ENCODE assay signal across 19 mouse cellular contexts in genomic region chr1:90903211-90903945, GRCm38 (mm10). TPM values are rescaled to one million over a fixed set of nuclear protein-coding genes. Genes with fewer than 3 reads are reported as not detected.
DNase-seq lines count a peak whose midpoint lies in the region; ATAC-seq and TF ChIP-seq lines count a peak whose summit lies in the region.
"Had no signal": no experiment of that assay in that cellular context is flagged by ENCODE, and none has a peak within 500 bp of the region (broad histone marks: within the 10 kb centered on the region; RNA-seq: fewer than 3 reads in every experiment).

No protein-coding gene starts in this region.

- no peak for TF ChIP-seq CTCF in left cerebral cortex, adult 2 months (IDR thresholded peaks at IDR 0.05)
- no peak for TF ChIP-seq CTCF in embryonic fibroblast, embryonic 13.5 days (IDR thresholded peaks at IDR 0.05; ENCODE audit: borderline replicate concordance, insufficient read depth, low read length)
- no peak for TF ChIP-seq CTCF in olfactory bulb, adult 2 months (IDR thresholded peaks at IDR 0.05; ENCODE audit: insufficient read depth, low read depth, low read length)

- intact Hi-C loops in left cerebral cortex, adult 2 months (cut with DNase I), result loop anchor here (5.0 kb wide), 1 partner anchor 251 kb away; no protein-coding TSS in a partner anchor
- intact Hi-C loops in left cerebral cortex, postnatal 25 days (cut with DNase I), result no loop called here

- H3K4me3 ChIP-seq in left cerebral cortex, adult 2 months, result no peak overlapping the region
- H3K4me3 ChIP-seq in embryonic fibroblast, embryonic 13.5 days (ENCODE audit: insufficient read depth, low read length), result no peak overlapping the region
- no peak overlapping the region for H3K4me3 ChIP-seq in olfactory bulb, adult 2 months (ENCODE audit: insufficient read depth, low read depth, low read length)
- H3K4me3 ChIP-seq: heart, adult 2 months; hindbrain, embryonic 15.5 days; midbrain, embryonic 13.5 days had no signal

- no peak for TF ChIP-seq POLR2A in embryonic fibroblast, embryonic 13.5 days (IDR thresholded peaks at IDR 0.05; ENCODE audit: low read depth, low read length)
- no peak for TF ChIP-seq POLR2A in olfactory bulb, adult 2 months (IDR thresholded peaks at IDR 0.05; ENCODE audit: insufficient read depth, low read depth, low read length)

- H3K27ac ChIP-seq in left cerebral cortex, adult 2 months, result peak overlapping the region; percentile 47; the same call in 1 of the 2 replicates
- H3K27ac ChIP-seq in embryonic fibroblast, embryonic 13.5 days (ENCODE audit: insufficient read depth, low read length), result peak overlapping the region; percentile 36
- H3K27ac ChIP-seq in olfactory bulb, adult 2 months (ENCODE audit: insufficient read depth, low read depth, low read length), result peak overlapping the region; percentile 16
- H3K27ac ChIP-seq: heart, adult 2 months; hindbrain, embryonic 15.5 days; midbrain, embryonic 13.5 days had no signal

- peaks cover 13% of the 10 kb centered on the region; the same call in 1 of the 2 replicates for H3K4me1 ChIP-seq in embryonic fibroblast, embryonic 13.5 days (ENCODE audit: control insufficient read depth, insufficient read depth, low read length)
- H3K4me1 ChIP-seq in olfactory bulb, adult 2 months (ENCODE audit: control insufficient read depth, insufficient read depth, low read length), result peaks cover 10% of the 10 kb centered on the region
- H3K4me1 ChIP-seq: hindbrain, embryonic 15.5 days; midbrain, embryonic 13.5 days had no signal

- peak; percentile 86 for DNase-seq in heart, adult 11 months
- DNase-seq in heart, adult 18-20 months, result no peak
- no peak for DNase-seq in left cerebral cortex, adult 2 months (ENCODE audit: extremely low spot score in 1 of 2, low spot score in 2 of 2)
- no peak for DNase-seq in left cerebral cortex, postnatal 25 days (ENCODE audit: low spot score in 2 of 2)
- no peak for DNase-seq in cerebellum, adult 11 months
- DNase-seq: adrenal gland, postnatal 14 days; kidney, postnatal 36 days; lung, adult 2 months; thymus, adult 2 months had no signal

- WGBS in olfactory bulb, adult 2 months, result 70% methylated on average over 3 of the region's 3 CpGs

- no peak for ATAC-seq in CD4-positive, CD25-positive, alpha-beta regulatory T cell, adult 4 months
- ATAC-seq: midbrain, embryonic 13.5 days had no signal

RNA-seq across cellular contexts. Expression of gene Mlph, which starts 11.5 kb away (rescaled TPM):
- 1 to 10 TPM; 1.1 to 1.5 TPM for total RNA-seq in heart, adult 18-20 months (2021)
- 1 to 10 TPM in 1 of 2 experiments, under 1 TPM in 1; 0.84 to 1.3 TPM for total RNA-seq in left cerebral cortex, adult 2 months (2021)
- 1 to 10 TPM in 1 of 2 experiments, under 1 TPM in 1; 0.85 to 1.3 TPM for total RNA-seq in left cerebral cortex, postnatal 25 days (2021)
- polyA plus RNA-seq in embryonic fibroblast, embryonic 13.5 days (2011; ENCODE audit: insufficient read length, low read depth, missing spikeins), result 0.18 and 0.19 TPM in 2 replicates
- polyA plus RNA-seq in olfactory bulb, adult 2 months (2012; ENCODE audit: insufficient read depth, insufficient read length, low replicate concordance, missing spikeins), result not detected in 2 replicates
- polyA plus RNA-seq in CD4-positive, CD25-positive, alpha-beta regulatory T cell, adult 4 months (2017; shearing (Covaris generic)), result not detected

RNA-seq across cellular contexts. Expression of gene Prlh, which starts 49.5 kb away (rescaled TPM):
- total RNA-seq in heart, adult 18-20 months (2021), result not detected
- total RNA-seq in left cerebral cortex, adult 2 months (2021), result not detected
- total RNA-seq in left cerebral cortex, postnatal 25 days (2021), result not detected
- polyA plus RNA-seq in embryonic fibroblast, embryonic 13.5 days (2011; ENCODE audit: insufficient read length, low read depth, missing spikeins), result not detected in 2 replicates
- not detected in 2 replicates for polyA plus RNA-seq in olfactory bulb, adult 2 months (2012; ENCODE audit: insufficient read depth, insufficient read length, low replicate concordance, missing spikeins)
- polyA plus RNA-seq in CD4-positive, CD25-positive, alpha-beta regulatory T cell, adult 4 months (2017; shearing (Covaris generic)), result not detected
- total RNA-seq: adrenal gland, postnatal 14 days; common myeloid progenitor, adult 5-6 weeks; heart, adult 2 months had no signal
- polyA plus RNA-seq: heart, adult 2 months; hindbrain, embryonic 15.5 days; limb, embryonic 11.5 days; lung, adult 2 months; midbrain, embryonic 13.5 days; neural tube, embryonic 11.5 days; spleen, adult 2 months; thymus, adult 2 months had no signal

RNA-seq across cellular contexts. Expression of gene Col6a3, which starts 59.6 kb away (rescaled TPM):
- total RNA-seq in heart, adult 18-20 months (2021), result 10 to 100 TPM; 20.8 to 25.6 TPM
- total RNA-seq in left cerebral cortex, adult 2 months (2021), result 1 to 10 TPM; 5.8 to 6.6 TPM
- 1 to 10 TPM; 5.5 TPM for total RNA-seq in left cerebral cortex, postnatal 25 days (2021)
- polyA plus RNA-seq in embryonic fibroblast, embryonic 13.5 days (2011; ENCODE audit: insufficient read length, low read depth, missing spikeins), result 591 and 749 TPM in 2 replicates
- polyA plus RNA-seq in olfactory bulb, adult 2 months (2012; ENCODE audit: insufficient read depth, insufficient read length, low replicate concordance, missing spikeins), result not detected in 2 replicates
- polyA plus RNA-seq in CD4-positive, CD25-positive, alpha-beta regulatory T cell, adult 4 months (2017; shearing (Covaris generic)), result not detected
- total RNA-seq: common myeloid progenitor, adult 5-6 weeks had no signal
